Mouse (Mus musculus): ENCODE measurements at regions not wholly inside any gene's neighbourhood (a gene's known extent, or its start where the extent isn't known, plus 50 kb on each side); places are given as distances from the start of the nearest gene placed in this dataset.

- TF ChIP-seq CTCF (IDR thresholded peaks at IDR 0.05 in 2 of 3, conservative IDR thresholded peaks at IDR 0.05 in 1 of 3; ENCODE audit: control insufficient read depth in 1 of 3, insufficient read depth in 1 of 3, low read depth in 2 of 3, low read length in 3 of 3, poor library complexity in 1 of 3, severe bottlenecking in 1 of 3) = no peak
- no peak for TF ChIP-seq GATA1 (IDR thresholded peaks at IDR 0.05; ENCODE audit: low read depth, low read length)
- TF ChIP-seq POLR2A (IDR thresholded peaks at IDR 0.05; ENCODE audit: control insufficient read depth in 1 of 2, insufficient read depth in 1 of 2, low read depth in 1 of 2, low read length in 2 of 2, poor library complexity in 1 of 2) = no peak
- no peak for TF ChIP-seq UBTF (IDR thresholded peaks at IDR 0.05; ENCODE audit: borderline replicate concordance, insufficient read depth, low read depth, low read length)
- no peak for TF ChIP-seq MEF2A (IDR thresholded peaks at IDR 0.05; ENCODE audit: extremely low read depth, insufficient replicate concordance, low read depth, low read length, poor library complexity, severe bottlenecking)
- TF ChIP-seq JUND (IDR thresholded peaks at IDR 0.05; ENCODE audit: low read depth, low read length) = no peak
- TF ChIP-seq MAFK (IDR thresholded peaks at IDR 0.05; ENCODE audit: borderline replicate concordance, low read depth, low read length) = no peak
- no peak for TF ChIP-seq KAT2A (conservative IDR thresholded peaks at IDR 0.05; ENCODE audit: low read depth, low read length)
- no peak for TF ChIP-seq ZNF384 (IDR thresholded peaks at IDR 0.05; ENCODE audit: low read depth, low read length)
- no peak for TF ChIP-seq EP300 (IDR thresholded peaks at IDR 0.05; ENCODE audit: low read depth in 1 of 2, low read length in 2 of 2)
- no peak for TF ChIP-seq ZC3H11A (IDR thresholded peaks at IDR 0.05; ENCODE audit: low read depth, low read length)
- no peak for TF ChIP-seq ETS1 (IDR thresholded peaks at IDR 0.05; ENCODE audit: low read depth, low read length)
- TF ChIP-seq MXI1 (IDR thresholded peaks at IDR 0.05; ENCODE audit: low read depth, low read length) = no peak
- no peak for TF ChIP-seq HCFC1 (IDR thresholded peaks at IDR 0.05; ENCODE audit: low read depth, low read length)
Observed at GRCm38 (mm10) chr17:7579031-7579430, 193.8 kb upstream of the Unc93a2 start.
